Mouse (Mus musculus) intestine, embryonic 14.5 days (tissue): ENCODE results near the gene Cfl1. TPM values are rescaled to one million over a fixed set of nuclear protein-coding genes. Genes with fewer than 3 reads are reported as not detected.
A peak's percentile ranks its signal among the peaks of the same experiment; 100 is the strongest.

Source experiments
- ATAC-seq: fragments of 200-750 bp; cut with Nextera tagmentation; replicated peaks from 2 replicates; pipeline ENCODE4 v1.8.0; 2017; ENCODE audit warnings: low read depth, moderate number of reproducible peaks, moderate TSS enrichment, moderate library complexity; ENCODE audit not compliant: low FRiP score, low TSS enrichment
- DNase-seq: peaks from one replicate; pipeline ENCODE4 v3.0.0-alpha.2; 2018; ENCODE audit warnings: low spot score
- H3K27ac ChIP-seq: fragments of 300-500 bp; sonication (generic); 2 replicates; pipeline ENCODE4 v1.5.1; 2014; ENCODE audit warnings: low read depth, mild to moderate bottlenecking, control low read depth
- H3K27me3 ChIP-seq: fragments of 300-500 bp; sonication (generic); replicated peaks from 2 replicates; pipeline ENCODE4 v1.6.1; 2014; ENCODE audit warnings: low read length, control low read depth; ENCODE audit not compliant: control insufficient read depth, insufficient read depth
- H3K36me3 ChIP-seq: fragments of 300-500 bp; sonication (generic); 2 replicates; pipeline ENCODE4 v1.6.1; 2014; ENCODE audit warnings: low read length, control low read depth; ENCODE audit not compliant: control insufficient read depth, insufficient read depth
- H3K4me1 ChIP-seq: fragments of 300-500 bp; sonication (generic); replicated peaks from 2 replicates; pipeline ENCODE4 v1.6.1; 2014; ENCODE audit warnings: low read length, control low read depth, mixed read lengths; ENCODE audit not compliant: control insufficient read depth, insufficient read depth
- H3K4me2 ChIP-seq: fragments of 300-500 bp; sonication (generic); 2 replicates; pipeline ENCODE4 v1.6.1; 2014; ENCODE audit warnings: low read length
- H3K4me3 ChIP-seq: fragments of 300-500 bp; sonication (generic); 2 replicates; pipeline ENCODE4 v1.5.1; 2014; ENCODE audit warnings: low read depth, low read length, control low read depth, mixed read lengths
- H3K9ac ChIP-seq: fragments of 300-500 bp; sonication (generic); 2 replicates; pipeline ENCODE4 v1.6.1; 2014; ENCODE audit warnings: mild to moderate bottlenecking, low read length
- H3K9me3 ChIP-seq: fragments of 300-500 bp; sonication (generic); 2 replicates; pipeline ENCODE4 v1.6.1; 2016; ENCODE audit warnings: low read length, control low read depth; ENCODE audit not compliant: control insufficient read depth
- WGBS: fragments of 180-500 bp; shearing (Covaris S2); extraction: QIAGEN DNeasy Blood & Tissue Kit; methylation state at CpG from one replicate; pipeline ENCODE4 v1.1.7; 2014; 5-methylcytosine and 5-hydroxymethylcytosine counted together
- polyA plus RNA-seq: library from polyadenylated mRNA; unstranded; fragments of >200 nt; fragmentation: Nextera tagmentation; extraction: Ambion mirVana; gene quantifications from 2 replicates; pipeline ENCODE4 v1.2.1, GENCODE M21; 2014

The Cfl1 gene
- 2,844 and 3,105 TPM in 2 replicates for polyA plus RNA-seq

GRCm38 (mm10) chr19:5490313-5490897 is at the start of gene Cfl1:
Cfl1 (plus strand) TSS chr19:5490455.
- Histone ChIP-seq H3K4me3 (peak within 1 kb of the TSS; percentile 95), H3K36me3 (peaks cover 41% of the 10 kb centered on the region), H3K27ac (peak within 1 kb of the TSS; percentile 98), H3K9ac (peak within 1 kb of the TSS; percentile 96), H3K9me3 (no peaks in the 10 kb centered on the region), H3K4me2 (peak within 1 kb of the TSS; percentile 75), H3K4me1 (peaks cover 18% of the 10 kb centered on the region), H3K27me3 (no peaks in the 10 kb centered on the region)
- DNase-seq: peak; percentile 95
- ATAC-seq: peak; percentile 54
- under 1% methylated on average over 56 of the region's 62 CpGs for WGBS

- 65% methylated on average over 9 of the region's 9 CpGs for WGBS
- DNase-seq (no peak), ATAC-seq (no peak)
- H3K9ac ChIP-seq: no peak overlapping the region
- H3K9me3 ChIP-seq: peaks cover 5% of the 10 kb centered on the region; the same call in 1 of the 2 replicates
- H3K27me3 ChIP-seq: peaks cover 46% of the 10 kb centered on the region
- H3K4me1 ChIP-seq: peaks cover 10% of the 10 kb centered on the region; the same call in 1 of the 2 replicates
- H3K4me3 ChIP-seq: no peak overlapping the region
- no peaks in the 10 kb centered on the region for H3K36me3 ChIP-seq
- no peak overlapping the region for H3K4me2 ChIP-seq
- H3K27ac ChIP-seq: no peak overlapping the region
These were observed 45.8 kb upstream of the Cfl1 start for GRCm38 (mm10) chr19:5444371-5444908.

GRCm38 (mm10) chr19:5444954-5445353 is 45.3 kb upstream of the Cfl1 start:
- Histone ChIP-seq H3K9me3 (peaks cover 5% of the 10 kb centered on the region; the same call in 1 of the 2 replicates), H3K9ac (no peak overlapping the region), H3K27ac (no peak overlapping the region), H3K4me1 (peaks cover 10% of the 10 kb centered on the region; the same call in 1 of the 2 replicates), H3K36me3 (no peaks in the 10 kb centered on the region), H3K4me3 (no peak overlapping the region), H3K27me3 (peaks cover 51% of the 10 kb centered on the region), H3K4me2 (no peak overlapping the region)
- DNase-seq: no peak
- no peak for ATAC-seq
- WGBS: 22% methylated on average over 7 of the region's 7 CpGs

GRCm38 (mm10) chr19:5445747-5446146 is 44.5 kb upstream of the Cfl1 start:
- Histone ChIP-seq H3K4me1 (peaks cover 10% of the 10 kb centered on the region; the same call in 1 of the 2 replicates), H3K27me3 (peaks cover 59% of the 10 kb centered on the region), H3K9me3 (no peaks in the 10 kb centered on the region; the same call in 1 of the 2 replicates), H3K4me2 (no peak overlapping the region), H3K4me3 (no peak overlapping the region), H3K9ac (no peak overlapping the region), H3K27ac (no peak overlapping the region), H3K36me3 (no peaks in the 10 kb centered on the region)
- 88% methylated on average over 5 of the region's 5 CpGs for WGBS
- ATAC-seq (no peak), DNase-seq (no peak)

- ATAC-seq (peak; percentile 62), DNase-seq (peak; percentile 85)
- peaks cover 59% of the 10 kb centered on the region for H3K27me3 ChIP-seq
- H3K9me3 ChIP-seq: no peaks in the 10 kb centered on the region; the same call in 1 of the 2 replicates
- H3K4me2 ChIP-seq: peak within 1 kb of the TSS; percentile 99
- H3K4me1 ChIP-seq: peaks cover 10% of the 10 kb centered on the region; the same call in 1 of the 2 replicates
- H3K36me3 ChIP-seq: no peaks in the 10 kb centered on the region
- H3K9ac ChIP-seq: peak within 1 kb of the TSS; percentile 29; the same call in 1 of the 2 replicates
- H3K27ac ChIP-seq: no peak within 1 kb of the TSS
- H3K4me3 ChIP-seq: peak within 1 kb of the TSS; percentile 53
- under 1% methylated on average over 68 of the region's 70 CpGs for WGBS
These were observed 42.5 kb upstream of the Cfl1 start, which contains the start of gene Fosl1 for GRCm38 (mm10) chr19:5447515-5448353. Fosl1 (plus strand) TSS chr19:5447547.

- DNase-seq: peak; percentile 62
- Histone ChIP-seq H3K9ac (no peak overlapping the region), H3K36me3 (peaks cover 5% of the 10 kb centered on the region; the same call in 1 of the 2 replicates), H3K27ac (no peak overlapping the region), H3K9me3 (no peaks in the 10 kb centered on the region; the same call in 1 of the 2 replicates), H3K4me2 (peak overlapping the region; percentile 99), H3K27me3 (peaks cover 59% of the 10 kb centered on the region), H3K4me3 (peak overlapping the region; percentile 53), H3K4me1 (peaks cover 10% of the 10 kb centered on the region; the same call in 1 of the 2 replicates)
- 6% methylated on average over 36 of the region's 36 CpGs for WGBS
- 0 out of 2 replicates have a peak, but pooled peaks have one; percentile 8 for ATAC-seq
These were observed 41.7 kb upstream of the Cfl1 start for GRCm38 (mm10) chr19:5448354-5449150.

GRCm38 (mm10) chr19:5449673-5450072 is 40.6 kb upstream of the Cfl1 start:
- Histone ChIP-seq H3K9me3 (no peaks in the 10 kb centered on the region; the same call in 1 of the 2 replicates), H3K36me3 (peaks cover 17% of the 10 kb centered on the region; the same call in 1 of the 2 replicates), H3K27ac (no peak overlapping the region), H3K27me3 (peaks cover 49% of the 10 kb centered on the region), H3K4me2 (no peak overlapping the region), H3K4me3 (no peak overlapping the region), H3K4me1 (peaks cover 11% of the 10 kb centered on the region), H3K9ac (no peak overlapping the region)
- DNase-seq: no peak
- ATAC-seq: no peak
- 88% methylated on average over 3 of the region's 3 CpGs for WGBS

GRCm38 (mm10) chr19:5451766-5452165 is 38.5 kb upstream of the Cfl1 start:
- H3K4me2 ChIP-seq: no peak overlapping the region
- DNase-seq (no peak), ATAC-seq (no peak)
- no peaks in the 10 kb centered on the region; the same call in 1 of the 2 replicates for H3K9me3 ChIP-seq
- H3K27me3 ChIP-seq: peaks cover 39% of the 10 kb centered on the region
- 72% methylated on average over 6 of the region's 6 CpGs for WGBS
- H3K36me3 ChIP-seq: peaks cover 20% of the 10 kb centered on the region; the same call in 1 of the 2 replicates
- peaks cover 31% of the 10 kb centered on the region for H3K4me1 ChIP-seq
- no peak overlapping the region for H3K4me3 ChIP-seq
- no peak overlapping the region for H3K27ac ChIP-seq
- no peak overlapping the region for H3K9ac ChIP-seq
